Mouse (Mus musculus) brown adipose tissue, adult 24 weeks (tissue): ENCODE measurements at regions not wholly inside any gene's neighbourhood (a gene's known extent, or its start where the extent isn't known, plus 50 kb on each side); places are given as distances from the start of the nearest gene placed in this dataset.

ENCODE experiments used
- H3K27ac ChIP-seq: fragments of 200-500 bp; replicated peaks from 2 replicates; pipeline ENCODE4 v1.5.1; 2012; ENCODE audit warnings: low read depth, mild to moderate bottlenecking, low read length
- H3K4me1 ChIP-seq: fragments of 200-500 bp; 2 replicates; pipeline ENCODE4 v1.6.1; 2012; ENCODE audit warnings: low read length, mixed read lengths; ENCODE audit not compliant: control insufficient read depth, insufficient read depth, insufficient read length
- H3K4me3 ChIP-seq: fragments of 200-500 bp; 2 replicates; pipeline ENCODE4 v1.5.1; 2012; ENCODE audit warnings: low read depth, mild to moderate bottlenecking, low read length, moderate library complexity; ENCODE audit not compliant: insufficient read depth

DNA sequence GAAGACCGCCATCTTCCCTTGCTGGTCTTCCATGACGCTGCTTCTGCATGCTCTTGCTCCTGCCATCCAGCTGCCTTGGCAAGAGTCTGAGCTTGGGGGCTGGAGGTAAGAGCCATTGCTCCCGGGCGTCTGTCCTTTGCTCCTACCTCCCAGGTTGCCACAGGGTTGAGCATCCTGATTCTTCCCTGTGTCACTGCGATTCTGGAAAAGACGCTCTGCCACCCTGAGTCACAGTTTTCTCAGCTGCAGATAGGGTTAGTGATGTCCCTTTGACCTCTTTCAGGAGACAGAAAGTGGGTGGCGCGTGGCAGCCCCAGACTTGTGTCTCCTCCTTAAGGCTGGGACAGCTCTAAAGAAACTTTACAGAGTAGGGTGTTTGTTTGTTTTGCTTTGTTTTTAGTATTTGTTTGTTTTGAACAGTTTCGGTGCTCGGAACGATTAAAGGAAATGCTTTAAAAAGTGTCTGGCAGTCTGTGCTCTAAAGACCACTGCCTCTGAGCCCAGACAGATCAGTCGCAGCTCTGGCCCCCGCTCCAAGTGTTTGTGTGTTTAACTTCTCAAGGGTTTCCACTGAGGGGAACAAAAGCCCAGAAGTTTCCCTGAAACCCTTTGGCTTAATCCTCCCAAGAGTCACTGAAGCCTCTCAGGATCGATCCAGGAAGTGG, 70.5 kb upstream of the Armc2 start:
- no peak overlapping the region for H3K4me3 ChIP-seq
- H3K4me1 ChIP-seq = peaks cover 6% of the 10 kb centered on the region; the same call in 1 of the 2 replicates
- H3K27ac ChIP-seq = peak overlapping the region; percentile 81

- Histone ChIP-seq H3K27ac (no peak overlapping the region), H3K4me1 (peaks cover 6% of the 10 kb centered on the region; the same call in 1 of the 2 replicates), H3K4me3 (no peak overlapping the region)
Observed at GRCm38 (mm10) chr10:42087906-42088305, 69.7 kb upstream of the Armc2 start.

DNA sequence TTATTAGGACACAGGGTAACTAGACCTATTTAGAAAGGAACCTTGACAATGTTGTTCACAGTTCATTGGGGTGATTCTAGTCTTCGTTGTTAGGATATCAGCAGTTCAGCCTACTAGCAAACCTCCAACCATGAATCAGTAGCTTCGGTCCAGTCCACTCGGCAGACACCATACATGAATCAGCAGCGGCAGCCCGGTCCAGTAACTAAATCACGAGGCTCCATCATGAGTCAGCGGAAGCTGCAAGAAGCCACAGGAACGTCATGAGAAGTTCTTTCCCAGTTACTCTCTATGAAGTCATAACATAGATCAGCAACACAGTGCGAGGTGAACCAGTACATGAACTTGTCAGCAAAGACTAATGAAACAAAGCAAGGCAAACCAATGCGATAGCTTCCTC, 68.4 kb upstream of the Armc2 start:
- Histone ChIP-seq H3K27ac (no peak overlapping the region), H3K4me1 (peaks cover 6% of the 10 kb centered on the region; the same call in 1 of the 2 replicates), H3K4me3 (no peak overlapping the region)

DNA sequence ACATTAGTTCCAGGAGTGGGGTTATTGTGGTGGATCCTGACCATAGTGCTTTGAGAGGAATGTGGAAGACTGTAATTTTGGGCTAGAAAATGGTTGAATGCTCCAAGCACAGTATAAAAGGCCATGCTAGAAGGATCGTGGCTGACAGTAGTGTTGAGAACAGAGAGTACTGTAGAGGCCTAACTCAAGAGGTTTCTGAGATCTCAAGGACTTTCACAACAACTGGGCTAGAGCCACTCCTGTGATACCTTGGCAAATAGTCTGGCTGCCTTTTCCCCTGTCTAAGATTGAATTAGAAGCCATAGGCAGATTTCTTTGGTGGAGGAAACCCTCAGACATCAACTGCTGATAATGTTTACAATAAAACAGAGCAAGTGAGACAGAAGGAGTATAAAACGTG, 67.1 kb upstream of the Armc2 start:
- peaks cover 6% of the 10 kb centered on the region; the same call in 1 of the 2 replicates for H3K4me1 ChIP-seq
- H3K27ac ChIP-seq = no peak overlapping the region
- no peak overlapping the region for H3K4me3 ChIP-seq

DNA sequence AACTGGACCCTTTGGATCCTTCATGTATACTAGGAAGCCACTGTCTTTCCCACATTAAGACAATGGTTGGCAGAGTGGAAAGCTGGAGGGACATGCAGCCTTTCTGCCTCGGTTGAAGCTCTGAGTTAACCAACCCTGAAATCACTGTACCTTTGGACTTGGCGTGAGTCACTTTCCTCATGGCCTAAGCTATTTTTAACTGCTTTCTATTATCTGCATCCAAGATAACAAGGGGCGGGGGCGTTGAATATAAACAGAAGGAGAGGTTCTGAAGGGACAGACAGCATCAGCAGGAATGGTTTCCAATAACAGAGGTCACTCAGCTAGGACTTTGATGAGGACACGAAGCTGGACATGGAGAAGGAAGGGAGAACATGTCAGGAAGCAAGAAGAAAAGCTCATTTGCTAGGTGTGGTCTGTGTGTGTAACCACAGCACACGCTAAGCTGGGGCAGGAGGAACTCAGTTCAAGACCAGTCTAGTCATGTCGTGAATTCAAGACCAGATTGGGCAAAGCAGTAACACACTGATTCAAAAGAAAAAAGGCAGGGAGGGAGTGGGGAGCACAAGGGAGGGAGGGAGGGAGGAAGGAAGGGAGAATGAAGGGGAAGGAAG, 64.1 kb upstream of the Armc2 start:
- no peak overlapping the region for H3K4me3 ChIP-seq
- no peak overlapping the region for H3K27ac ChIP-seq
- H3K4me1 ChIP-seq = no peaks in the 10 kb centered on the region

DNA sequence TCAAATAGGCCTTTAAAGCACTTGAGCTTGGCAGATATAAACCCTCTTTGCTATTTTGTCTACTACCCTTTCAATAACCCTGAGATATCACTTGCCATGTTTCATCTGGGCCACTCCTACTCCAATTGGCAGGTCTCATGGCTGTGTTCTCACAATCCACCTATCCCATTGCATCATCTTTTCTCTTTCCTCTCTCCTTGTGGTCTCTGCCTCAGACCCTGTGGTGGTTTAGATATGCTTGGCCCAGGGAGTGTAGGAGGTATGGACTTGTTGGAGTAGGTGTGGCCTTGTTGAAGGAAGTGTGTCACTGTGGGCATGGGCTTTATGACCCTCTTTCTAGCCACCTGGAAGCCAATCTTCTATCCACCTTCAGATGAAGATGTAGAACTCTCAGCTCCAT, 61.5 kb upstream of the Armc2 start:
- no peaks in the 10 kb centered on the region for H3K4me1 ChIP-seq
- no peak overlapping the region for H3K27ac ChIP-seq
- H3K4me3 ChIP-seq = no peak overlapping the region

- Histone ChIP-seq H3K4me1 (no peaks in the 10 kb centered on the region), H3K4me3 (no peak overlapping the region), H3K27ac (no peak overlapping the region)
Observed at GRCm38 (mm10) chr10:42076711-42077110, 58.5 kb upstream of the Armc2 start.

DNA sequence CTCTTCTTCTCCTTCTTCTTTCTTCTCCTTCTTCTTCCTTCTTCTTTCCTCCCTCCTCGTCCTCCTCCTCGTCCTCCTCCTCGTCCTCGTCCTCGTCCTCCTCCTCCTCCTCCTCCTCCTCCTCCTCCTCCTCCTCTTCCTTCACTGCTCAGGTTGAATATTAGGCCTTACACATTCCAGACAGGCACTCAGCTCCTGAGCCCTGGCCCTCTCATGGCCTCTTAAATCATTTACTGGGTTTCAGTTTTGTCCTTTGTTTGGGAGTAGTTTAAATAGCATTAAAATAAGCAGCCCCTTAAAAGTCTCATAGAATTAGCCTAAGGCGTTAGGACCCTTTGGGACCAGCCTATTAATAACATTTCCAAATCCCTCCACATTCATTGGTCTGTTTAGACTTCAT, 57.3 kb upstream of the Armc2 start:
- Histone ChIP-seq H3K4me1 (no peaks in the 10 kb centered on the region), H3K27ac (no peak overlapping the region)

DNA sequence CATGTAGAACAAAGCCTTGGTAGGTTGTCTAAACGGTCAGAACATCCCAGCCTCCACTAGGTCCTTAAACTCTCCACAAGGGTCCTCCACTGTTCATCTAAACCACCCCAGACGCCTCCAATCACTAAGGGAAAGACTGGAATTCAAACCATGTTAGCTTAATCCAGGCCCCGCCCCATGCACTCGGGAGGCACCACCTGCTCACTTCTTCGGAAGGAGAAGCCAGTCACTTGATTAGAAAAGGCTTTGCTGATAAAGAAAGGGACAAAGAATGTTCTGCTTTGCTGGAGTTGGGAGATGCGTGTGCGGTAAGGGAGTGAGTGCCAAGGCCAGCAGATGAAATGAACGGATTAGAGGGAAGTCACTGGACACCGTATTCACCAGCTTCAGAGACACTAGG, 54.5 kb upstream of the Armc2 start:
- no peaks in the 10 kb centered on the region for H3K4me1 ChIP-seq
- no peak overlapping the region for H3K4me3 ChIP-seq
- H3K27ac ChIP-seq = no peak overlapping the region

More for the DNA sequence above, 57.3 kb upstream of the Armc2 start:
- no peak overlapping the region for H3K4me3 ChIP-seq

- Histone ChIP-seq H3K27ac (no peak overlapping the region), H3K4me1 (no peaks in the 10 kb centered on the region), H3K4me3 (no peak overlapping the region)
Observed at GRCm38 (mm10) chr10:42072131-42072530, 53.9 kb upstream of the Armc2 start.

- H3K4me3 ChIP-seq = no peak overlapping the region
- H3K27ac ChIP-seq = no peak overlapping the region
Observed at GRCm38 (mm10) chr10:42071404-42072024, 53.3 kb upstream of the Armc2 start.

GRCm38 (mm10) chr10:42070611-42071403, 52.6 kb upstream of the Armc2 start:
- no peak overlapping the region for H3K4me3 ChIP-seq
- no peaks in the 10 kb centered on the region for H3K4me1 ChIP-seq
- no peak overlapping the region for H3K27ac ChIP-seq

More at GRCm38 (mm10) chr10:42071404-42072024, 53.3 kb upstream of the Armc2 start:
- no peaks in the 10 kb centered on the region for H3K4me1 ChIP-seq

GRCm38 (mm10) chr10:42069751-42070150, 51.5 kb upstream of the Armc2 start:
- Histone ChIP-seq H3K4me3 (no peak overlapping the region), H3K27ac (no peak overlapping the region), H3K4me1 (no peaks in the 10 kb centered on the region)

- Histone ChIP-seq H3K4me1 (no peaks in the 10 kb centered on the region), H3K27ac (no peak overlapping the region), H3K4me3 (no peak overlapping the region)
Observed at GRCm38 (mm10) chr10:42068497-42068896, 50.3 kb upstream of the Armc2 start.
